8 mouse cellular contexts compared by ENCODE assay signal in the genomic region with DNA sequence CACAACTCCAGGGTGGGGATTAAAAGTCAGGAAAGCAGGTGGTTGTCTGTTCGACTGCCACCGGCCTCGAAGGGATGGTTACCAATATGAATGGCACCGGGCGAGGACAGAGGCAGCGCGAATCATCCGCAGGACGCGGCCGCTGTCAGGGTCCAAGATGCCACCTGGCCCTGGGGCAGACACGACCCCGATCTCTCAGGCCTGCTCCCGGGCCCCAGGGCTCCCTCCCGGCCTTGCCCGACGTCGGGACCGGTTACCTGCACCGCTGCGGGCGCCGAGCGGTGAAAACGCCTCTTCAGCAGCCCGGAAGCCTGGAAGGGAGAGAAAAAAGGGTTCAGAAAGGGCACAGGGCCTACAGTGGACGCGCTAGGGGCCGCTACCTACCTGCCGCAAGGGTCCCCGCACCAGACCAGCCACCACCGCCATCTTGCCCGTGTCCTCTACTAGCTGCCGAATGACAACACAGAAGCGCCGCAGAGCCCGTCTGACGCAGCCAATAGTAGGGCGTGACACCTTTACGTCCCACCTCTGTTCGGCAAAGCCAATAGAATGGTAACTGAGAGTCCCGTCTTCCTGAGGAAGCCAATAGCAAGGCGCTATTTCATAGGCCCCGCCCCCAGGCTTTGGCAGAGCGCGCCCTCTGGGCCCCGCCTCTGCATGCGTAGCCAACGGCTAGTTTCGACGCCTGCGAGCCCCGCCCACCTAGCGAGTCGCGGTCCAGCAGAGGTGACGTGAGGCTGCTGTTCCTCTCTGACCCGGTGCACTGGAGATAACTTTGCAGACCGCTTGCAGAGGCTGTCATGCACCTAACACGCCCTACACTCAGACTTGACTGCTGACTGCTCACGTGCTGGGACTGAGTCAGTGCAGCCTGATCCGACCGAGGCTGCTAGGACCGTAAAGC. TPM values are rescaled to one million over a fixed set of nuclear protein-coding genes. Genes with fewer than 3 reads are reported as not detected.
DNase-seq lines count a peak whose midpoint lies in the region; ATAC-seq and TF ChIP-seq lines count a peak whose summit lies in the region.

A gene (minus strand): TSS at position 519 of the 904 bp plus-strand sequence.

- ATAC-seq in common myeloid progenitor, adult 5-6 weeks (replicated peaks; ENCODE audit: low read depth, poor library complexity, severe bottlenecking): peak; percentile 93
- peak; percentile 100 for ATAC-seq in hindbrain, postnatal 0 days
- ATAC-seq in megakaryocyte, adult 5-6 weeks (ENCODE audit: poor library complexity, severe bottlenecking): peak; percentile 91

- peak within 1 kb of the TSS; percentile 94 for H3K9ac ChIP-seq in hindbrain, postnatal 0 days (replicated peaks; ENCODE audit: low read length)

- intact Hi-C loops in gastrocnemius, adult 2 months (cut with DNase I): loop anchor here (2.0 to 5.0 kb wide), 3 partner anchors 42 to 92 kb away; a partner anchor contains a TSS
- intact Hi-C loops in left cerebral cortex, adult 2 months (cut with DNase I): loop anchor here (2.0 to 10.0 kb wide), 2 partner anchors 42 to 82 kb away; a partner anchor contains a TSS

- peak within 1 kb of the TSS; percentile 98 for H3K27ac ChIP-seq in gastrocnemius, adult 2 months
- peak within 1 kb of the TSS; percentile 90 for H3K27ac ChIP-seq in hindbrain, postnatal 0 days
- peak within 1 kb of the TSS; percentile 94 for H3K27ac ChIP-seq in left cerebral cortex, adult 2 months

- H3K9me3 ChIP-seq in hindbrain, postnatal 0 days (ENCODE audit: low read length): no peaks in the 10 kb centered on the region

- peak; percentile 100 for DNase-seq in ZHBTc4 (ENCODE audit: low read depth, low spot score)
- peak; percentile 99 for DNase-seq in gastrocnemius, adult 2 months
- DNase-seq in hindbrain, postnatal 0 days (ENCODE audit: low spot score): peak; percentile 100
- peak; percentile 96 to 99 for DNase-seq in left cerebral cortex, adult 2 months (ENCODE audit: extremely low spot score in 1 of 2, low spot score in 2 of 2)
- peak; percentile 99 for DNase-seq in right cerebral cortex, adult 2 months (ENCODE audit: low spot score in 2 of 2)
- peak; percentile 99 for DNase-seq in urinary bladder, postnatal 14 days (ENCODE audit: low spot score)

- no peaks in the 10 kb centered on the region for H3K4me1 ChIP-seq in hindbrain, postnatal 0 days (ENCODE audit: insufficient read depth, low read length)

- peak within 1 kb of the TSS; percentile 73 for H3K4me2 ChIP-seq in hindbrain, postnatal 0 days (ENCODE audit: low read depth, low read length)

- TF ChIP-seq CTCF in gastrocnemius, adult 2 months (IDR thresholded peaks at IDR 0.05): peak; percentile 25
- TF ChIP-seq CTCF in hindbrain, postnatal 0 days (IDR thresholded peaks at IDR 0.05; ENCODE audit: low read depth): peak; percentile 54
- no peak; the same call in 1 of the 2 replicates for TF ChIP-seq CTCF in left cerebral cortex, adult 2 months (IDR thresholded peaks at IDR 0.05)

- H3K4me3 ChIP-seq in gastrocnemius, adult 2 months: peak within 1 kb of the TSS; percentile 86
- H3K4me3 ChIP-seq in hindbrain, postnatal 0 days (ENCODE audit: low read length): peak within 1 kb of the TSS; percentile 97
- H3K4me3 ChIP-seq in left cerebral cortex, adult 2 months: peak within 1 kb of the TSS; percentile 98

- H3K27me3 ChIP-seq in hindbrain, postnatal 0 days (ENCODE audit: insufficient read depth, low read length): no peaks in the 10 kb centered on the region

- under 1% methylated on average over 64 of the region's 64 CpGs for WGBS in hindbrain, postnatal 0 days

- peaks cover 21% of the 10 kb centered on the region for H3K36me3 ChIP-seq in hindbrain, postnatal 0 days (ENCODE audit: insufficient read depth, low read length)

RNA-seq across cellular contexts. Expression of the gene that starts here (rescaled TPM):
- 112 and 132 TPM in 2 replicates for total RNA-seq in common myeloid progenitor, adult 5-6 weeks (2017)
- 100 to 1,000 TPM; 268 to 370 TPM for total RNA-seq in gastrocnemius, adult 2 months (2021)
- 123 and 135 TPM in 2 replicates for total RNA-seq in hindbrain, postnatal 0 days (2014; rRNA removed)
- polyA plus RNA-seq in hindbrain, postnatal 0 days (2015; fragmentation: Nextera tagmentation; extraction: Ambion mirVana): 292 and 295 TPM in 2 replicates
- 100 to 1,000 TPM; 159 to 168 TPM for total RNA-seq in left cerebral cortex, adult 2 months (2021)
- total RNA-seq in megakaryocyte, adult 5-6 weeks (2015): 72.7 and 76.3 TPM in 2 replicates
- 101 and 115 TPM in 2 replicates for total RNA-seq in megakaryocyte, adult 5-6 weeks (2017)

Comparison
In these comparisons a context has a peak if more than half of its experiments do, and no peak if none do; other contexts are left out.
1. Peak in every context shown above with its lines: DNase-seq, ATAC-seq, H3K4me3 ChIP-seq and H3K27ac ChIP-seq.